Mouse (Mus musculus): ENCODE results near the gene Csf2rb2.

DNA sequence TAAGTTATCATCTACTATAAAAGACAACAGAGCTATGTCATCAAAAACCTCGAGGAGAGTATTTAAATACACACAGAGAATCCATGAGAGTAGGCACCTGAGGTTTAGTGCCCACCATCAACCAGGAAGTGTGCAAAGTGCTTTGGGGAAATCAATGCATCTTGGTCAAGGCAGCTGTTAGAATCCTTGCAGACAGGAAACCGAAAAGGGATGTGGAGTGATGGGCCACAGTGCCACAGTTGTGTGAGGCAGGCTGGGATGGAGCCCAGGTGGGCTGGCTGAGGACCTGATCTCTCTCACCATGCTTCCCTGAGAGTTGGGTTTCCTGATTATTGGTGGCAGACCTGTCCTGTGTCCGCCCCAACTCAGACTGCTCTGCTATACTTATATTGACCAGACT lies 5.9 kb downstream of the Csf2rb2 start:
- no peak for TF ChIP-seq CTCF (IDR thresholded peaks at IDR 0.05; ENCODE audit: low read depth)
- TF ChIP-seq EP300 (IDR thresholded peaks at IDR 0.05; ENCODE audit: low read depth): no peak

Data from heart, postnatal 0 days (tissue).